Mouse (Mus musculus): ENCODE data around the gene Jag1. TPM values are rescaled to one million over a fixed set of nuclear protein-coding genes. Genes with fewer than 3 reads are reported as not detected.

The Jag1 gene
- polyA plus RNA-seq, 1 experiment from 2014 or later, result 1.1 TPM

DNA sequence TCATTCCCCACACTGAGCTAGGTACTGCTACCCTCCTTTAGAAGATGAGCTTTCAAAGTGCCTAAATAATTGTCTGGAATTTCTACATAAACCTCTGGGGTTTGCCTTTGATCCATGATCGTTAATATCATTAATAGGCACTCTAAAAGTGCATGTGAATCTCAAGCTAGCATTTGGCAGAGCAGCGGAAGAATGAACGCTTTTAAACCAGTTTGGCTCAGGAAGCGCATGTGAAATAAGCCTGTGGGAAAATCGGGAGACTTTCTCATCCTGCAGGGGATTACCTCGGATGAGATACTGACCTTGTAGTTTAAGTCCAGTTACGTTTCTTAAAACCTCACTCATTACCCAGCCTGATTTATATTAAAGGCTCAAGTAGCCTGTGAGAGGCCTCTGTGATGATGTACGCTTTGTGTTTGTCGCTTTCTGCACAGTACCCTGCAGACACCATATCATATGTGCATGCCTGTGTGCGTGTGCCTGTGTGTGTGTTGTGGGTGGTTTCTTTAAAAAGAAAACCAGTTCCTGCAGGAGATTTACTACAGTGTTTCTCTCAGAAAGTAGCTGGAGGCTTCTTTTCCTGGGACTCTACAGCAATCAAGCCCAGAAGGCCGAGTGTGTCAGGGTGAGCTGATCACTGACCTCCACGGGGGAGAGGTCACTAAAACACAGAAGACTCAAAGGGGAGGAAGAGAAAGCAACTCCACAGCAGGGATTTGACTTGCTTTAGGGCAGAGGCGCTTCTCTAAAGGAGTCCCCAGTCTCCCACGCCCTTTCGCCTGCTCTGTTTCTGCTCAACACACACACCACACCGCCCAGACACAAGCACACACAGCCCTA is 42.8 kb downstream of the Jag1 start:
- Histone ChIP-seq H3K27me3 (ENCODE audit: insufficient read depth, low read length) (no peaks in the 10 kb centered on the region), H3K4me3 (ENCODE audit: low read depth, low read length) (no peak overlapping the region), H3K4me2 (ENCODE audit: low read depth, low read length) (no peak overlapping the region), H3K27ac (ENCODE audit: low read depth) (no peak overlapping the region), H3K9ac (replicated peaks) (no peak overlapping the region), H3K36me3 (replicated peaks; ENCODE audit: insufficient read depth, low read length) (no peaks in the 10 kb centered on the region), H3K9me3 (ENCODE audit: low read length) (no peaks in the 10 kb centered on the region), H3K4me1 (ENCODE audit: insufficient read depth) (no peaks in the 10 kb centered on the region)
- TF ChIP-seq CTCF (IDR thresholded peaks at IDR 0.05; ENCODE audit: low read depth), result no peak
- TF ChIP-seq EP300 (IDR thresholded peaks at IDR 0.05; ENCODE audit: low read depth), result no peak
- DNase-seq (no peak), ATAC-seq (no peak)
- WGBS (ENCODE audit: insufficient replicate concordance), result 73% methylated on average over 16 of the region's 16 CpGs

DNA sequence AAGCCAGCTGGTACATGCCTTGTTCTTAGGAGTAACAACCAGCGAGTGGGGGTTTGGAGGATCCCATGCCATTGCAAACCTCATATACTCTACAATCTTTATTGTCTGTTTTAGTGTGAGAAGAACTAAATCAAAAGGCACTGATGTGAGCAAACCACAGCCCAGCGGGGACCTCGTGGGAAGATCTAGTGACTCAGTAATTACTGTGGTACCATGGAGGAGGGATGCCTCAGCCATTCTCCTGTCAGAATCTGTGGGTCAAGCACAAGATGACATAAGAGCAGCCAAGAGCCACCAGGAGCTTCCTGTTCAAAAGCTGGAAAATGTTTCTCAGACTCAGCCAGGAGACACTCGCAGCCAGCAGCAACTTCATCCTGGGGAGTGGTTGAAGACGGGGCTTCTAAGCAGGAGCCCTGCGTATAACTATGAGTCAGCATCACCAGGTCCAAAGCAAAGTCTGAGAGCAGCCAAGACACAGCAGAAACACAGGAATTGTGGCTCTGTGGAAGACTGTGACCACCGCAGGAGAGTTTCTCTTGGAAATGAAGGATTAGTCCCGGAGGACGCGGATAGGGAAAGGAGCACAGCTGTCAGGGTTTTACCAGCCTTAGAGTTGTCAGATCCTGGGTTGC is 48.8 kb downstream of the Jag1 start:
- H3K4me1 ChIP-seq (ENCODE audit: insufficient read depth), result no peaks in the 10 kb centered on the region
- 90% methylated on average over 10 of the region's 10 CpGs for WGBS (ENCODE audit: insufficient replicate concordance)

GRCm38 (mm10) chr2:137064513-137064912 is 51.9 kb downstream of the Jag1 start:
- no peaks in the 10 kb centered on the region for H3K4me1 ChIP-seq (ENCODE audit: insufficient read depth)
- no peaks in the 10 kb centered on the region for H3K9me3 ChIP-seq (ENCODE audit: low read length)
- H3K4me3 ChIP-seq (ENCODE audit: low read depth, low read length), result no peak overlapping the region
- no peak overlapping the region for H3K27ac ChIP-seq (ENCODE audit: low read depth)
- no peak overlapping the region for H3K9ac ChIP-seq (replicated peaks)
- 83% methylated on average over 3 of the region's 3 CpGs for WGBS (ENCODE audit: insufficient replicate concordance)
- no peaks in the 10 kb centered on the region for H3K27me3 ChIP-seq (ENCODE audit: insufficient read depth, low read length)
- ATAC-seq (no peak), DNase-seq (no peak)
- no peaks in the 10 kb centered on the region for H3K36me3 ChIP-seq (replicated peaks; ENCODE audit: insufficient read depth, low read length)
- no peak overlapping the region for H3K4me2 ChIP-seq (ENCODE audit: low read depth, low read length)
- TF ChIP-seq CTCF (IDR thresholded peaks at IDR 0.05; ENCODE audit: low read depth), result no peak
- no peak for TF ChIP-seq EP300 (IDR thresholded peaks at IDR 0.05; ENCODE audit: low read depth)

More for the DNA sequence above, 48.8 kb downstream of the Jag1 start:
- ATAC-seq, result no peak
- no peak overlapping the region for H3K4me3 ChIP-seq (ENCODE audit: low read depth, low read length)
- DNase-seq, result no peak
- TF ChIP-seq EP300 (IDR thresholded peaks at IDR 0.05; ENCODE audit: low read depth) (no peak), CTCF (IDR thresholded peaks at IDR 0.05; ENCODE audit: low read depth) (no peak)
- H3K27me3 ChIP-seq (ENCODE audit: insufficient read depth, low read length), result no peaks in the 10 kb centered on the region
- H3K27ac ChIP-seq (ENCODE audit: low read depth), result no peak overlapping the region
- no peaks in the 10 kb centered on the region for H3K36me3 ChIP-seq (replicated peaks; ENCODE audit: insufficient read depth, low read length)
- H3K9me3 ChIP-seq (ENCODE audit: low read length), result no peaks in the 10 kb centered on the region
- H3K4me2 ChIP-seq (ENCODE audit: low read depth, low read length), result no peak overlapping the region
- no peak overlapping the region for H3K9ac ChIP-seq (replicated peaks)

DNA sequence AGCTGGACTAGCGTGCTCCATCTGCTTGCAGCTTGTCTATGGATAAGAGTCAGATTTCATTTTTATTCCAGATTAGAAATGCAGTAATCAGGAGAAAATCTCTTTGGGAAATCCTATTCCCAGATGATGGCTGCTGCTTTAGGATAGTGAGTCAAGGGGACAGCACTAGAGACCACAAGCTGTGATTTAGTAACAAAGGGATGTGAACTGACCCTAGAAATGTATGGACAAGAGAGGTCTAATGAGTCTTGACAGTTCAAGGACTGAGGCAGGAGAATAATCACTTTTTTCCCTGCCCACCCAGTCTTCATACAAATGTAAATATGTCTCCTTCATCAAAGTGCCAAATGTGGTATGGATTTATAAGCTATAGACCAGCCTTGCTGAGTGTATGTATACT is 52.6 kb downstream of the Jag1 start:
- no peaks in the 10 kb centered on the region for H3K36me3 ChIP-seq (replicated peaks; ENCODE audit: insufficient read depth, low read length)

DNA sequence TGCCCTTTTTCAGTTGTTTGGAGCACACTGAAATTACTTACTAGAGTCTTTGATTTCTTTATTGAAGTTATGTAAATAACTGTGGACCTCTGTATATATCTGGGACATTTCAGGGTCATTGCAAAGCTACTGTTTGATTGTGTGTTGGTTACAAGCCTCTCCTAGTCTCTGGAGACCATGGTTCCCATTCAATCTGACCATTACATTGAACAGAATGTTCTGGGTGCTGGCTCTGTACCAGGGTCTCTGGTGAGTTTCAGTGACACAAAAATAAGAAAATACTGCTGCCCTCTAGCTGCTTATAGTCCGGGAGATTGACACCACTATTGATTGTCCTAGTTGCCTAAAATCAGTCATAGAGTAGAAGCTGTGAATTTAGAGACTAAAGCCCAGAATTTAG is 66.5 kb downstream of the Jag1 start:
- Histone ChIP-seq H3K9me3 (ENCODE audit: low read length) (no peaks in the 10 kb centered on the region), H3K4me2 (ENCODE audit: low read depth, low read length) (no peak overlapping the region), H3K36me3 (replicated peaks; ENCODE audit: insufficient read depth, low read length) (no peaks in the 10 kb centered on the region), H3K27me3 (ENCODE audit: insufficient read depth, low read length) (no peaks in the 10 kb centered on the region), H3K9ac (replicated peaks) (no peak overlapping the region), H3K27ac (ENCODE audit: low read depth) (no peak overlapping the region), H3K4me3 (ENCODE audit: low read depth, low read length) (no peak overlapping the region), H3K4me1 (ENCODE audit: insufficient read depth) (no peaks in the 10 kb centered on the region)
- 0 out of 2 replicates have a peak, but pooled peaks have one; percentile 3 for TF ChIP-seq CTCF (IDR thresholded peaks at IDR 0.05; ENCODE audit: low read depth)
- no peak for TF ChIP-seq EP300 (IDR thresholded peaks at IDR 0.05; ENCODE audit: low read depth)
- no peak for ATAC-seq
- 76% methylated on average over 1 of the region's 1 CpGs for WGBS (ENCODE audit: insufficient replicate concordance)
- no peak for DNase-seq

More for the DNA sequence above, 52.6 kb downstream of the Jag1 start:
- H3K4me1 ChIP-seq (ENCODE audit: insufficient read depth), result no peaks in the 10 kb centered on the region
- ATAC-seq, result no peak
- H3K4me2 ChIP-seq (ENCODE audit: low read depth, low read length), result no peak overlapping the region
- H3K27ac ChIP-seq (ENCODE audit: low read depth), result no peak overlapping the region
- no peak for DNase-seq
- TF ChIP-seq EP300 (IDR thresholded peaks at IDR 0.05; ENCODE audit: low read depth), result no peak
- TF ChIP-seq CTCF (IDR thresholded peaks at IDR 0.05; ENCODE audit: low read depth), result no peak
- WGBS (ENCODE audit: insufficient replicate concordance), result 85% methylated on average over 1 of the region's 1 CpGs
- H3K9me3 ChIP-seq (ENCODE audit: low read length), result no peaks in the 10 kb centered on the region
- no peaks in the 10 kb centered on the region for H3K27me3 ChIP-seq (ENCODE audit: insufficient read depth, low read length)
- H3K4me3 ChIP-seq (ENCODE audit: low read depth, low read length), result no peak overlapping the region
- H3K9ac ChIP-seq (replicated peaks), result no peak overlapping the region

GRCm38 (mm10) chr2:137049367-137049766 is 67.1 kb downstream of the Jag1 start:
- no peaks in the 10 kb centered on the region for H3K27me3 ChIP-seq (ENCODE audit: insufficient read depth, low read length)
- H3K4me1 ChIP-seq (ENCODE audit: insufficient read depth), result no peaks in the 10 kb centered on the region
- DNase-seq (no peak), ATAC-seq (no peak)
- no peak overlapping the region for H3K4me3 ChIP-seq (ENCODE audit: low read depth, low read length)
- H3K9ac ChIP-seq (replicated peaks), result no peak overlapping the region
- H3K27ac ChIP-seq (ENCODE audit: low read depth), result no peak overlapping the region
- WGBS (ENCODE audit: insufficient replicate concordance), result 86% methylated on average over 2 of the region's 2 CpGs
- no peak overlapping the region for H3K4me2 ChIP-seq (ENCODE audit: low read depth, low read length)
- no peaks in the 10 kb centered on the region for H3K9me3 ChIP-seq (ENCODE audit: low read length)
- H3K36me3 ChIP-seq (replicated peaks; ENCODE audit: insufficient read depth, low read length), result no peaks in the 10 kb centered on the region
- TF ChIP-seq CTCF (IDR thresholded peaks at IDR 0.05; ENCODE audit: low read depth), result no peak
- no peak for TF ChIP-seq EP300 (IDR thresholded peaks at IDR 0.05; ENCODE audit: low read depth)

All from liver, postnatal 0 days (tissue).